Mouse (Mus musculus) G1E (cell line): Measurements from ENCODE around the gene Ethe1.

Experiments used
- CTCF ChIP-seq: IDR thresholded peaks from 2 replicates; pipeline ENCODE4 v1.5.1; 2012; ENCODE audit warnings: low read depth, low read length, inconsistent platforms, mixed read lengths
- GATA1 ChIP-seq: IDR thresholded peaks from 2 replicates; pipeline ENCODE4 v1.6.1; 2012; ENCODE audit warnings: borderline replicate concordance, low read length, inconsistent platforms, mixed read lengths
- TAL1 ChIP-seq: conservative IDR thresholded peaks from 2 replicates; pipeline ENCODE4 v1.6.1; 2012; ENCODE audit warnings: low read depth, low read length, inconsistent platforms, mixed read lengths

GRCm38 (mm10) chr7:24612308-24612910, 25.1 kb downstream of the Ethe1 start:
- TF ChIP-seq CTCF (no peak), GATA1 (no peak), TAL1 (no peak)
